Mouse (Mus musculus) myocyte (in vitro differentiated cells): ENCODE data around the gene Serac1.

ENCODE experiments used
- CEBPB ChIP-seq: IDR thresholded peaks from 2 replicates; pipeline ENCODE4 v1.6.1; 2011; ENCODE audit warnings: mild to moderate bottlenecking, moderate library complexity; ENCODE audit not compliant: poor library complexity, insufficient read depth, severe bottlenecking
- E2F4 ChIP-seq: IDR thresholded peaks from one replicate; pipeline ENCODE4 v1.6.1; 2011; ENCODE audit warnings: mild to moderate bottlenecking, control low read depth, moderate library complexity; ENCODE audit not compliant: insufficient read depth
- MAX ChIP-seq: IDR thresholded peaks from one replicate; pipeline ENCODE4 v1.6.1; 2011; ENCODE audit warnings: low read depth, mild to moderate bottlenecking, control low read depth
- MYOG ChIP-seq, 3 experiments: IDR thresholded peaks; one replicate each; pipeline ENCODE4 v1.6.1; 2011; ENCODE audit warnings: control low read depth in 2 of 3, low read depth in 2 of 3, mild to moderate bottlenecking in 2 of 3; ENCODE audit not compliant: insufficient read length in 2 of 3, control insufficient read depth in 1 of 3, insufficient read depth in 1 of 3
- POLR2A ChIP-seq: IDR thresholded peaks from one replicate; pipeline ENCODE4 v1.6.1; 2011; ENCODE audit warnings: low read depth, mild to moderate bottlenecking, control low read depth, moderate library complexity; ENCODE audit not compliant: insufficient read length
- POLR2AphosphoS2 ChIP-seq: IDR thresholded peaks from one replicate; pipeline ENCODE4 v1.6.1; 2011; ENCODE audit warnings: low read depth, control low read depth; ENCODE audit not compliant: insufficient read length
- USF1 ChIP-seq: IDR thresholded peaks from one replicate; pipeline ENCODE4 v1.6.1; 2011; ENCODE audit warnings: low read depth, mild to moderate bottlenecking, control low read depth, moderate library complexity

DNA sequence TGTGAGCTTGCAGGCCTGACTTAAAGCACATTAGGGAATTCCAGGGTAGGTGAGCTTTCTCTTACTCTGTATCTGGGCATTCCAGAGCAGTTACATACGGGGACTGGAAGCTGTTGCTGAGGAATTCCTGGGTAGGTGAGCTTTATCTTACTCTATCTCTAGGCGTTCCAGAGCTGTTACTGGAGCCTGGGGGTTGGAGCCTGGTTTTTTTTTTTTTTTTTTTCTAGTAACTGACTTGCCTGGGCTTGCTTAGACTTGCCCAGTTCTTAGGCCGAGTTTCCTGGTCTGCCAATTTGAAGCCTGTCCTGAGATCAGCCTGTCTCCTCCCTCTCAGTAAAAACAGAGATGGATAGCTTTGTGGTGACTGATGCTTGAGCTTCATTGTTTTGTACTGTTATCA, 48.5 kb upstream of the Serac1 start:
- TF ChIP-seq POLR2A (no peak), MAX (no peak), POLR2AphosphoS2 (no peak), MYOG (IDR thresholded peaks at IDR 0.05; ENCODE audit: control insufficient read depth in 1 of 3, insufficient read depth in 1 of 3, insufficient read length in 2 of 3, low read depth in 2 of 3) (no peak), USF1 (no peak), E2F4 (no peak), CEBPB (no peak)
